Mouse (Mus musculus) monocyte, adult 2 months (primary cell): ENCODE measurements at regions not wholly inside any gene's neighbourhood (a gene's known extent, or its start where the extent isn't known, plus 50 kb on each side); places are given as distances from the start of the nearest gene placed in this dataset.

Experiments
- DNase-seq, 2 experiments: peaks; one replicate each; pipeline ENCODE4 v3.0.0; 2022; ENCODE audit warnings: low spot score in 2 of 2, low read depth in 1 of 2

GRCm38 (mm10) chr1:89373806-89374205 lies 80.8 kb upstream of the Agap1 start:
- no peak for DNase-seq

GRCm38 (mm10) chr1:89374271-89374670 lies 80.3 kb upstream of the Agap1 start:
- DNase-seq = no peak

- no peak for DNase-seq
Measured at GRCm38 (mm10) chr1:89382021-89382420, 72.6 kb upstream of the Agap1 start.

GRCm38 (mm10) chr1:89385111-89385510 lies 69.5 kb upstream of the Agap1 start:
- no peak for DNase-seq

- no peak for DNase-seq
Measured at GRCm38 (mm10) chr1:89392711-89393110, 61.9 kb upstream of the Agap1 start.

- DNase-seq = no peak
Measured at GRCm38 (mm10) chr1:89394471-89394870, 60.1 kb upstream of the Agap1 start.

- no peak for DNase-seq
Measured at GRCm38 (mm10) chr1:89400734-89401202, 53.8 kb upstream of the Agap1 start.

- no peak for DNase-seq
Measured at GRCm38 (mm10) chr1:89402513-89403210, 51.9 kb upstream of the Agap1 start.

GRCm38 (mm10) chr1:89403551-89404050 lies 51.0 kb upstream of the Agap1 start:
- DNase-seq = no peak
